Mouse (Mus musculus): ENCODE data around the gene Emilin1. TPM values are rescaled to one million over a fixed set of nuclear protein-coding genes. Genes with fewer than 3 reads are reported as not detected.
A peak's percentile ranks its signal among the peaks of the same experiment; 100 is the strongest.

Gene Emilin1
- polyA plus RNA-seq, 1 experiment from 2014 or later = 173 TPM

GRCm38 (mm10) chr5:30914101-30914635 is 966 bp downstream of the Emilin1 start:
- no peak for ATAC-seq
- Histone ChIP-seq H3K9me3 (ENCODE audit: control insufficient read depth, low read length) (no peaks in the 10 kb centered on the region), H3K4me1 (ENCODE audit: control insufficient read depth, insufficient read depth, low read length) (peaks cover 50% of the 10 kb centered on the region), H3K4me2 (ENCODE audit: low read depth, low read length) (peak overlapping the region; percentile 77), H3K36me3 (ENCODE audit: control insufficient read depth, insufficient read depth, low read length) (no peaks in the 10 kb centered on the region), H3K27me3 (replicated peaks; ENCODE audit: control insufficient read depth, insufficient read depth, low read length) (no peaks in the 10 kb centered on the region), H3K4me3 (ENCODE audit: low read length) (peak overlapping the region; percentile 62), H3K27ac (ENCODE audit: low read length) (peak overlapping the region; percentile 93), H3K9ac (ENCODE audit: low read depth, low read length) (peak overlapping the region; percentile 81)
- WGBS = 39% methylated on average over 7 of the region's 7 CpGs

GRCm38 (mm10) chr5:30914849-30915248 is 1.6 kb downstream of the Emilin1 start:
- Histone ChIP-seq H3K4me2 (ENCODE audit: low read depth, low read length) (peak overlapping the region; percentile 77), H3K9me3 (ENCODE audit: control insufficient read depth, low read length) (no peaks in the 10 kb centered on the region), H3K9ac (ENCODE audit: low read depth, low read length) (peak overlapping the region; percentile 81), H3K4me1 (ENCODE audit: control insufficient read depth, insufficient read depth, low read length) (peaks cover 45% of the 10 kb centered on the region), H3K27ac (ENCODE audit: low read length) (peak overlapping the region; percentile 93), H3K36me3 (ENCODE audit: control insufficient read depth, insufficient read depth, low read length) (no peaks in the 10 kb centered on the region; the same call in 1 of the 2 replicates), H3K4me3 (ENCODE audit: low read length) (peak overlapping the region; percentile 62), H3K27me3 (replicated peaks; ENCODE audit: control insufficient read depth, insufficient read depth, low read length) (no peaks in the 10 kb centered on the region)
- ATAC-seq = no peak
- WGBS = 49% methylated on average over 6 of the region's 6 CpGs

GRCm38 (mm10) chr5:30915456-30915855 is 2.3 kb downstream of the Emilin1 start:
- Histone ChIP-seq H3K9me3 (ENCODE audit: control insufficient read depth, low read length) (no peaks in the 10 kb centered on the region), H3K27me3 (replicated peaks; ENCODE audit: control insufficient read depth, insufficient read depth, low read length) (no peaks in the 10 kb centered on the region), H3K9ac (ENCODE audit: low read depth, low read length) (peak overlapping the region; percentile 81), H3K36me3 (ENCODE audit: control insufficient read depth, insufficient read depth, low read length) (no peaks in the 10 kb centered on the region; the same call in 1 of the 2 replicates), H3K27ac (ENCODE audit: low read length) (peak overlapping the region; percentile 93), H3K4me1 (ENCODE audit: control insufficient read depth, insufficient read depth, low read length) (peaks cover 46% of the 10 kb centered on the region), H3K4me3 (ENCODE audit: low read length) (peak overlapping the region; percentile 62), H3K4me2 (ENCODE audit: low read depth, low read length) (peak overlapping the region; percentile 77)
- WGBS = 50% methylated on average over 9 of the region's 9 CpGs
- peak; percentile 4 for ATAC-seq

GRCm38 (mm10) chr5:30915974-30916433 is 2.8 kb downstream of the Emilin1 start:
- Histone ChIP-seq H3K9ac (ENCODE audit: low read depth, low read length) (0 out of 2 replicates have a peak overlapping the region, but pooled peaks have one; percentile 12), H3K4me3 (ENCODE audit: low read length) (peak overlapping the region; percentile 62), H3K36me3 (ENCODE audit: control insufficient read depth, insufficient read depth, low read length) (no peaks in the 10 kb centered on the region; the same call in 1 of the 2 replicates), H3K4me1 (ENCODE audit: control insufficient read depth, insufficient read depth, low read length) (peaks cover 44% of the 10 kb centered on the region), H3K27ac (ENCODE audit: low read length) (peak overlapping the region; percentile 93; the same call in 1 of the 2 replicates), H3K9me3 (ENCODE audit: control insufficient read depth, low read length) (no peaks in the 10 kb centered on the region), H3K27me3 (replicated peaks; ENCODE audit: control insufficient read depth, insufficient read depth, low read length) (no peaks in the 10 kb centered on the region), H3K4me2 (ENCODE audit: low read depth, low read length) (peak overlapping the region; percentile 77)
- peak; percentile 69 for ATAC-seq
- WGBS = 3% methylated on average over 7 of the region's 7 CpGs

- H3K4me3 ChIP-seq (ENCODE audit: low read length) = no peak overlapping the region
- H3K4me1 ChIP-seq (ENCODE audit: control insufficient read depth, insufficient read depth, low read length) = peaks cover 40% of the 10 kb centered on the region
- H3K27ac ChIP-seq (ENCODE audit: low read length) = no peak overlapping the region
- no peaks in the 10 kb centered on the region; the same call in 1 of the 2 replicates for H3K36me3 ChIP-seq (ENCODE audit: control insufficient read depth, insufficient read depth, low read length)
- H3K27me3 ChIP-seq (replicated peaks; ENCODE audit: control insufficient read depth, insufficient read depth, low read length) = no peaks in the 10 kb centered on the region
- no peak overlapping the region for H3K4me2 ChIP-seq (ENCODE audit: low read depth, low read length)
- no peaks in the 10 kb centered on the region for H3K9me3 ChIP-seq (ENCODE audit: control insufficient read depth, low read length)
- 95% methylated on average over 9 of the region's 9 CpGs for WGBS
- 0 out of 2 replicates have a peak overlapping the region, but pooled peaks have one; percentile 14 for H3K9ac ChIP-seq (ENCODE audit: low read depth, low read length)
- no peak for ATAC-seq
Measured at GRCm38 (mm10) chr5:30916841-30917240, 3.6 kb downstream of the Emilin1 start.

- H3K27ac ChIP-seq (ENCODE audit: low read length) = no peak overlapping the region
- H3K9me3 ChIP-seq (ENCODE audit: control insufficient read depth, low read length) = no peaks in the 10 kb centered on the region
- ATAC-seq = no peak
- H3K36me3 ChIP-seq (ENCODE audit: control insufficient read depth, insufficient read depth, low read length) = no peaks in the 10 kb centered on the region; the same call in 1 of the 2 replicates
- H3K27me3 ChIP-seq (replicated peaks; ENCODE audit: control insufficient read depth, insufficient read depth, low read length) = no peaks in the 10 kb centered on the region
- H3K4me3 ChIP-seq (ENCODE audit: low read length) = no peak overlapping the region
- 86% methylated on average over 11 of the region's 11 CpGs for whole genome bisulfite sequencing
- 0 out of 2 replicates have a peak overlapping the region, but pooled peaks have one; percentile 14 for H3K9ac ChIP-seq (ENCODE audit: low read depth, low read length)
- peaks cover 40% of the 10 kb centered on the region for H3K4me1 ChIP-seq (ENCODE audit: control insufficient read depth, insufficient read depth, low read length)
- H3K4me2 ChIP-seq (ENCODE audit: low read depth, low read length) = no peak overlapping the region
Measured at GRCm38 (mm10) chr5:30917348-30917747, 4.1 kb downstream of the Emilin1 start.

GRCm38 (mm10) chr5:30917891-30918670 is 4.9 kb downstream of the Emilin1 start:
- H3K4me3 ChIP-seq (ENCODE audit: low read length) = no peak overlapping the region
- no peak overlapping the region for H3K4me2 ChIP-seq (ENCODE audit: low read depth, low read length)
- no peaks in the 10 kb centered on the region for H3K9me3 ChIP-seq (ENCODE audit: control insufficient read depth, low read length)
- no peak overlapping the region for H3K27ac ChIP-seq (ENCODE audit: low read length)
- no peak overlapping the region; the same call in 1 of the 2 replicates for H3K9ac ChIP-seq (ENCODE audit: low read depth, low read length)
- no peak for ATAC-seq
- H3K4me1 ChIP-seq (ENCODE audit: control insufficient read depth, insufficient read depth, low read length) = peaks cover 39% of the 10 kb centered on the region
- H3K36me3 ChIP-seq (ENCODE audit: control insufficient read depth, insufficient read depth, low read length) = no peaks in the 10 kb centered on the region; the same call in 1 of the 2 replicates
- WGBS = 88% methylated on average over 31 of the region's 31 CpGs
- H3K27me3 ChIP-seq (replicated peaks; ENCODE audit: control insufficient read depth, insufficient read depth, low read length) = no peaks in the 10 kb centered on the region

GRCm38 (mm10) chr5:30918691-30919090 is 5.5 kb downstream of the Emilin1 start:
- H3K9ac ChIP-seq (ENCODE audit: low read depth, low read length) = no peak overlapping the region; the same call in 1 of the 2 replicates

More at GRCm38 (mm10) chr5:30918691-30919090, 5.5 kb downstream of the Emilin1 start:
- H3K36me3 ChIP-seq (ENCODE audit: control insufficient read depth, insufficient read depth, low read length) = no peaks in the 10 kb centered on the region; the same call in 1 of the 2 replicates
- H3K4me1 ChIP-seq (ENCODE audit: control insufficient read depth, insufficient read depth, low read length) = peaks cover 39% of the 10 kb centered on the region
- 88% methylated on average over 8 of the region's 8 CpGs for WGBS
- H3K27me3 ChIP-seq (replicated peaks; ENCODE audit: control insufficient read depth, insufficient read depth, low read length) = no peaks in the 10 kb centered on the region
- no peak for ATAC-seq
- no peak overlapping the region for H3K4me3 ChIP-seq (ENCODE audit: low read length)
- no peak overlapping the region for H3K27ac ChIP-seq (ENCODE audit: low read length)
- H3K4me2 ChIP-seq (ENCODE audit: low read depth, low read length) = no peak overlapping the region
- H3K9me3 ChIP-seq (ENCODE audit: control insufficient read depth, low read length) = no peaks in the 10 kb centered on the region
